Mouse (Mus musculus) ES-E14 (cell line): ENCODE measurements around the gene Cd151.

ENCODE experiments used
- HCFC1 ChIP-seq: IDR thresholded peaks from 2 replicates; pipeline ENCODE4 v1.6.1; 2012; ENCODE audit warnings: low read length, inconsistent platforms, borderline replicate concordance; ENCODE audit not compliant: insufficient read depth
- MAFK ChIP-seq: IDR thresholded peaks from 2 replicates; pipeline ENCODE4 v1.6.1; 2014; ENCODE audit warnings: mild to moderate bottlenecking, low read depth, low read length, inconsistent platforms; ENCODE audit not compliant: insufficient read depth

DNA sequence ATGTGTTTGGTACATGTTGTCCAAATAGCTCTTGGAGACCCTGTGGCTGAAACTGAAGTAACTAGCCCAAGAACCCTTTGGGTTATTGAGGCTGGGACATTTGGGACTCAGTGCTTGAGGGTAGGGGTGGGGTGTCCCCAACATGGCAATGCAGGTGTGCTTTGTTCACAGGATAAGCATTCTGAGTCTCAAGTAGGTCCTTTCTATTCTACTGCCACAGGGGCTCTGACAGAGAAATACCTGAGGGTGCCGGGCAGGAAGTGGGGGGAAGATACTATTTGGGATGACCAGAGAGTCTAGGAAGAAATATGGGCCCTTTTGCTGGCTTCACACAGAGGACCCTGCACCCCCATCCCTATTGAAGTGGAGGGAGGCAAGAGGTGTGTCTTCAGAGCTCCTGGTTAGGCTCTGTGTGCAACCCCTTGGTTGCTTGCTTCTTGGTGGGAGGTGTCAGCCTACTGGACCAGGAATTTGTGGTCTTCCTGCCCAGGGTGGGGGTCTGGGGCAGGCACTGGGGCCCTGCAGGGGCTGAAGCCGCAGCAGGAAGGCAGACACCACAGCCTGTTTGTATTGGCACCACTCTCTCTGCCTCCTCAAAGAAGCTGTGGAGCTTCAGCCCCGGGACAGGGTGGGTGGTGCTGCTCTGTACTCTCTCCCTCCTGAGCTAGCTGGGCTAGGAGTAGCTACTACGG, 10.5 kb downstream of the Cd151 start:
- TF ChIP-seq MAFK (no peak), HCFC1 (no peak)
